Mouse (Mus musculus) myocyte (in vitro differentiated cells): Measurements from ENCODE around the gene Pnkd.

ENCODE experiments used
- CEBPB ChIP-seq: IDR thresholded peaks from 2 replicates; pipeline ENCODE4 v1.6.1; 2011; ENCODE audit warnings: mild to moderate bottlenecking, moderate library complexity; ENCODE audit not compliant: poor library complexity, insufficient read depth, severe bottlenecking
- E2F4 ChIP-seq: IDR thresholded peaks from one replicate; pipeline ENCODE4 v1.6.1; 2011; ENCODE audit warnings: mild to moderate bottlenecking, control low read depth, moderate library complexity; ENCODE audit not compliant: insufficient read depth
- MYOD1 ChIP-seq, 3 experiments: IDR thresholded peaks; one replicate each; pipeline ENCODE4 v1.6.1; 2011; ENCODE audit warnings: control low read depth in 2 of 3, low read depth in 2 of 3, mild to moderate bottlenecking in 2 of 3, moderate library complexity in 1 of 3; ENCODE audit not compliant: insufficient read length in 2 of 3, control insufficient read depth in 1 of 3
- MYOG ChIP-seq, 3 experiments: IDR thresholded peaks; one replicate each; pipeline ENCODE4 v1.6.1; 2011; ENCODE audit warnings: control low read depth in 2 of 3, low read depth in 2 of 3, mild to moderate bottlenecking in 2 of 3; ENCODE audit not compliant: insufficient read length in 2 of 3, control insufficient read depth in 1 of 3, insufficient read depth in 1 of 3
- POLR2A ChIP-seq: IDR thresholded peaks from one replicate; pipeline ENCODE4 v1.6.1; 2011; ENCODE audit warnings: low read depth, mild to moderate bottlenecking, control low read depth, moderate library complexity; ENCODE audit not compliant: insufficient read length
- REST ChIP-seq: IDR thresholded peaks from one replicate; pipeline ENCODE4 v1.6.1; 2011; ENCODE audit warnings: mild to moderate bottlenecking, control low read depth, moderate library complexity; ENCODE audit not compliant: insufficient read depth, insufficient read length

DNA sequence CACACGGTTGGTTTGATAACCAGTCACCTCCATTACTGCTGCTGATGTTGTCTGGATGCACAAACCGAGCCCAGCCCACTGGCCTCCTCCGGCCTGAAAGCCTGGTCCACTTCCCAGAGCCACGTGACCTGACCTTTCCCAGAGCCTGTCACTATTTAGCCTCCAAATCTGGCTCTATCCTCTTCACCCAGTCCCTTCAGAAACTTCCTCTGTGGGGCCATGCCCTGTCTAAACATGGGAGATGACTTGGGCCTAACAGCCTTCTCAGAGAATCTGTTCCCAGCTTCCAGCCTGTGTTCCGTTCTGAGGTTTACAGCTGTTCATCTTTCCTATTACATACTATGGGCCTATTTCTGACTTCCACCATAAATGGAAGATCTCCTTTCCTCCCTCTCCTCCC lies 78.7 kb downstream of the Pnkd start:
- TF ChIP-seq MYOD1 (IDR thresholded peaks at IDR 0.05; ENCODE audit: control insufficient read depth in 1 of 3, insufficient read length in 2 of 3, low read depth in 2 of 3) (no peak), POLR2A (no peak), MYOG (IDR thresholded peaks at IDR 0.05; ENCODE audit: control insufficient read depth in 1 of 3, insufficient read depth in 1 of 3, insufficient read length in 2 of 3, low read depth in 2 of 3) (no peak), E2F4 (no peak), REST (no peak), CEBPB (no peak)
